Mouse (Mus musculus) brain, embryonic 14.5 days (tissue): Measurements from ENCODE around the gene Fam136a. TPM values are rescaled to one million over a fixed set of nuclear protein-coding genes. Genes with fewer than 3 reads are reported as not detected.

Experiments used
- DNase-seq: peaks from one replicate; pipeline ENCODE4 v3.0.0-alpha.2; 2011; ENCODE audit warnings: low read depth
- CTCF ChIP-seq: fragments of 200-500 bp; IDR thresholded peaks from 2 replicates; pipeline ENCODE4 v1.5.1; 2012; ENCODE audit warnings: inconsistent platforms, mild to moderate bottlenecking, moderate library complexity, borderline replicate concordance; ENCODE audit not compliant: insufficient read depth, insufficient read length; ENCODE audit errors: extremely low read depth
- POLR2A ChIP-seq: fragments of 200-500 bp; IDR thresholded peaks from 2 replicates; pipeline ENCODE4 v1.6.1; 2012; ENCODE audit warnings: mild to moderate bottlenecking, inconsistent platforms, borderline replicate concordance; ENCODE audit not compliant: poor library complexity, insufficient read depth, insufficient read length, severe bottlenecking; ENCODE audit errors: extremely low read depth
- polyA plus RNA-seq: library from polyadenylated mRNA; depleted of rRNA; stranded (reverse); fragments of >200 nt; gene quantifications from 2 replicates; pipeline ENCODE4 v1.2.3, GENCODE M21; 2012; rRNA removed

Gene Fam136a
- 56.5 and 58.2 TPM in 2 replicates for polyA plus RNA-seq

- TF ChIP-seq POLR2A, result peak; percentile 78
- peak; percentile 93 for TF ChIP-seq CTCF
- DNase-seq, result peak; percentile 99
Measured at GRCm38 (mm10) chr6:86365371-86366124, at the start of gene Fam136a. Gene Fam136a, plus strand, starts transcription at chr6:86365646.

- TF ChIP-seq CTCF (no peak), POLR2A (no peak)
- DNase-seq, result no peak
Measured at GRCm38 (mm10) chr6:86317066-86317465, 48.4 kb upstream of the Fam136a start.

GRCm38 (mm10) chr6:86318855-86319254 lies 46.6 kb upstream of the Fam136a start:
- no peak for DNase-seq

GRCm38 (mm10) chr6:86322031-86322563 lies 43.3 kb upstream of the Fam136a start:
- TF ChIP-seq POLR2A (no peak), CTCF (no peak)
- DNase-seq, result no peak

More at GRCm38 (mm10) chr6:86318855-86319254, 46.6 kb upstream of the Fam136a start:
- TF ChIP-seq CTCF, result no peak
- TF ChIP-seq POLR2A, result no peak

- no peak for TF ChIP-seq CTCF
- no peak for TF ChIP-seq POLR2A
- DNase-seq, result no peak
Measured at GRCm38 (mm10) chr6:86322991-86323390, 42.5 kb upstream of the Fam136a start.

- peak; percentile 48 for DNase-seq
- no peak for TF ChIP-seq POLR2A
- TF ChIP-seq CTCF, result no peak
Measured at GRCm38 (mm10) chr6:86324400-86324799, 41.0 kb upstream of the Fam136a start.

GRCm38 (mm10) chr6:86325646-86326045 lies 39.8 kb upstream of the Fam136a start:
- no peak for TF ChIP-seq POLR2A
- DNase-seq, result no peak

GRCm38 (mm10) chr6:86326866-86327265 lies 38.6 kb upstream of the Fam136a start:
- no peak for TF ChIP-seq POLR2A
- no peak for TF ChIP-seq CTCF
- no peak for DNase-seq

GRCm38 (mm10) chr6:86328369-86328768 lies 37.1 kb upstream of the Fam136a start:
- TF ChIP-seq POLR2A, result no peak
- TF ChIP-seq CTCF, result no peak
- DNase-seq, result peak; percentile 68

GRCm38 (mm10) chr6:86329943-86330342 lies 35.5 kb upstream of the Fam136a start:
- TF ChIP-seq CTCF, result peak; percentile 24; the same call in 1 of the 2 replicates
- no peak for TF ChIP-seq POLR2A
- no peak for DNase-seq

- no peak for DNase-seq
- TF ChIP-seq POLR2A (no peak), CTCF (no peak)
Measured at GRCm38 (mm10) chr6:86335121-86335849, 30.2 kb upstream of the Fam136a start.
